Mouse (Mus musculus): ENCODE results near the gene Cenpi.

DNA sequence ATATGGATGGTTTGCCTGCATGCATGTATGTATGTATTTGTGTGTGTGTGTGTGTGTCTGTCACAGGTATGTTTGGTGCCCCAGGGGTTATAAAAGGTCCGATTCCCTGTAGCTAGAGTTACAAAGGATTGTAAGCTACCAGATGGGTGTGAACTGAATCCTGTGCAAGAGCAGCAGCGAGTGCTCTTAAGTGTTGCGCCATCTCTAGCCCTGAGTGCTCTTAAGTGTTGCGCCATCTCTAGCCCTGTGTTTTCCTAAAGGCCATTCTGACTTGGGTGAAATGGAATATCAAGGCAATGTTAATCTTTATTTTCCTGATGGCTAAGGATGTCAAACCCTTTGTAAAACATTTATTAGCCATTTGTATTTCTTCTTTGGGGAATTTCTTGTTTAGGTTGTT is 51.5 kb downstream of the Cenpi start:
- TF ChIP-seq CTCF (IDR thresholded peaks at IDR 0.05; ENCODE audit: low read depth, low read length) (no peak), GATA1 (IDR thresholded peaks at IDR 0.05; ENCODE audit: borderline replicate concordance, low read length) (no peak), POLR2AphosphoS5 (IDR thresholded peaks at IDR 0.05; ENCODE audit: insufficient replicate concordance, low read depth, low read length) (no peak)
